Mouse (Mus musculus) natural killer cell, adult 2 months (primary cell): Measurements from ENCODE around the gene Gstm3.

Experiments used
- DNase-seq, 2 experiments: peaks; one replicate each; pipeline ENCODE4 v3.0.0; 2022; ENCODE audit warnings: low spot score in 2 of 2

Gstm3 gene

GRCm38 (mm10) chr3:107928691-107929090 is 40.4 kb downstream of the Gstm3 start:
- no peak for DNase-seq

- DNase-seq = no peak
Observed at GRCm38 (mm10) chr3:107927841-107928240, 41.2 kb downstream of the Gstm3 start.

- no peak for DNase-seq
Observed at GRCm38 (mm10) chr3:107925335-107925734, 43.7 kb downstream of the Gstm3 start.

GRCm38 (mm10) chr3:107920348-107920747 is 48.7 kb downstream of the Gstm3 start:
- no peak for DNase-seq

GRCm38 (mm10) chr3:107917783-107918408 is 51.2 kb downstream of the Gstm3 start:
- peak; percentile 33 to 45 for DNase-seq

- peak in 1 of 2 experiments; percentile 6 for DNase-seq
Observed at GRCm38 (mm10) chr3:107917097-107917496, 52.0 kb downstream of the Gstm3 start.

- DNase-seq = no peak
Observed at GRCm38 (mm10) chr3:107916674-107917073, 52.4 kb downstream of the Gstm3 start.
